Mouse (Mus musculus) C2C12 (cell line): ENCODE results near the gene Jak1.

Experiments used
- CEBPB ChIP-seq: IDR thresholded peaks from one replicate; pipeline ENCODE4 v1.6.1; 2011; ENCODE audit warnings: low read depth, mild to moderate bottlenecking, control low read depth, moderate library complexity
- CTCF ChIP-seq: IDR thresholded peaks from one replicate; pipeline ENCODE4 v1.5.1; 2011; ENCODE audit not compliant: control insufficient read depth, insufficient read depth, insufficient read length
- FOSL1 ChIP-seq: IDR thresholded peaks from one replicate; pipeline ENCODE4 v1.8.0; 2011; ENCODE audit warnings: mild to moderate bottlenecking, low read length; ENCODE audit not compliant: poor library complexity, insufficient read depth, severe bottlenecking
- MAX ChIP-seq: IDR thresholded peaks from one replicate; pipeline ENCODE4 v1.6.1; 2011; ENCODE audit warnings: mild to moderate bottlenecking, control low read depth
- MYOD1 ChIP-seq: IDR thresholded peaks from one replicate; pipeline ENCODE4 v1.6.1; 2011; ENCODE audit warnings: low read depth; ENCODE audit not compliant: control insufficient read depth, insufficient read length
- MYOG ChIP-seq: IDR thresholded peaks from one replicate; pipeline ENCODE4 v1.6.1; 2011; ENCODE audit not compliant: control insufficient read depth, insufficient read length; ENCODE audit errors: extremely low read depth
- USF1 ChIP-seq: IDR thresholded peaks from one replicate; pipeline ENCODE4 v1.6.1; 2011; ENCODE audit warnings: low read depth, mild to moderate bottlenecking, control low read depth, moderate library complexity

- TF ChIP-seq CTCF (no peak), MYOG (no peak), MYOD1 (no peak), MAX (no peak), CEBPB (no peak), FOSL1 (no peak), USF1 (no peak)
Measured at GRCm38 (mm10) chr4:101300392-101300910, 35.4 kb upstream of the Jak1 start.
